Mouse (Mus musculus): Measurements from ENCODE around the gene Apba1.

DNA sequence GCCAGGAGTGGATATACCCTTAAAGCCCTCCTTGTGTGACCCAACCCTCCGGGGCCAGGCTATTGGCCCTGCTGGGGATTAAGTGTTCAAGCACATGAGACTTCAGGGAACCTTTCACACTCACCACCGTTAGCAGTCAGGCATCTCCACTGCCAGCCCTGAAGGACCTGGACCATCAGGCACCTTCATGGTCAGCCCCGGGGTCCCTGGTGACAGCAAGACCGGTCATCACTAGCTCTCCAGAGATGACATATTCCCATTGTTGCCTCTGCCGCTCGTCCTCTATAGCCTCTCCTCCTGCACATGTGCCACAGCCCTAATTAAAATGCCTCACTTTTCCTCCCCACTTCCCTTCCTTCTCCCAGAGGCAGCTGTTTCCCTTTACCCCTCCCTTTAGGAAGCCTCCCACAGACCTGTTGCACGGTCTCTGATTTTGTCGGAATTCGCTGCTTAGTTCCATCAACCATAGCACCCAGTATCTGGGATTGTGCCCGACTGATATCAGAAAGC lies 205.8 kb downstream of the Apba1 start:
- TF ChIP-seq POLR2A (IDR thresholded peaks at IDR 0.05; ENCODE audit: borderline replicate concordance, extremely low read depth, low read depth, low read length) (no peak), CTCF (IDR thresholded peaks at IDR 0.05; ENCODE audit: insufficient read depth, low read length) (no peak)
